Mouse (Mus musculus) frontal cortex, postnatal 14 days (tissue): ENCODE results near the gene Zbtb22.
A peak's percentile ranks its signal among the peaks of the same experiment; 100 is the strongest.
"Not testable (repeated sequence)": the region's sequence is repeated elsewhere in the genome, so short reads cannot be mapped to it uniquely, and the experiment has no call there.

ENCODE experiments used
- DNase-seq, 2 experiments: peaks; one replicate each; pipeline ENCODE4 v3.0.0; 2022; ENCODE audit warnings: low spot score in 2 of 2

The Zbtb22 gene

DNA sequence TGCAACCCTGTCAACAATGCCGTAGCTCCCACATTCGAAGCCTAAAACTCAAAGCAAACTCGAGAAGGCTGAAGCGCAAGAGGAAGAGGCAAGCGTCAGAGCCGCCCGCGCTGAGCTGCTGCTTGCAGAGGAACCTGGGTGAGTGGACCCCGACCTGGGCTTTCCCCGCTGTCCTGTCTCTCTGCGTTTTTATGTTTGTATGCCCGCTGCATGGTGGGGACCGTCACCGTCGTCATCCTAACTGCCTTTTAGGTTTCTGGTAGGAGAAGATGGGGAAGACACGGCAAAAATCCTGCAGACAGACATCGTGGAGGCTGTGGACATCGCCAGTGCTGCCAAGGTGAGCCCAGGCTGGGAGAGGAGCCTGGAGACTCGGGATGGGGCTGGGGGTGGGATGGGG lies 25.7 kb downstream of the Zbtb22 start:
- DNase-seq: no peak

- no peak for DNase-seq
Observed at GRCm38 (mm10) chr17:33943454-33943853, 27.8 kb downstream of the Zbtb22 start.

DNA sequence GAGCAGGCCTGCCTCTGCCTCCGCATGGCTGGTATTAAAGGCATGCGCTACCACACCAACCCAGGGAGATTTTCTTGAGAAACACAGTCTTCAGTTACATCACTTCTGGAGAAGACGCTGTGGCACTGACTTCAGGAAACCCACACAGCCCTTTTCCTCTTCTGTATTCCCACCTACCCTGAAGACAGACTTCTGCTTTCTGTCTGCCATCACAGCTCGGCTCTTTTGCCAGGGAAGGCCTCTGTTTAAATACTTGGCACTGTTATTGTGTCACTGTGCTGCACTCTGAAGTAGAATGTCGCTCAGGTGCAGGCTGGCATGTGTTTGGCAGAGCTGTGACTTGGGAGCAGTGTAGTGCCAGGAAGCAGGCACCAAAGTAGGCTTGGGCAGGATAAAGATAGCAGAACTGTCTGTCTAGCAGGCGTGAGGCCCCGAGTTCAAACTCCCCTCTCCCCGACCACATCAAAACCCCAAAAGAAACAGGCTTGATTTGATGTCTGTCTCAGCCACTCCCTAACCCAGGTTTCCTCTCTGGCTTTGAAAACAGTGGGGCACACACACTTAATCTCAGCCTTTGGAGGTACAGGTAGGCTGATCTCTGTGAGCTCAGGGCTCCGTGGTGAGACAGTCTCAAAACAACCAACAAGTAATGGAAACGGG lies 31.9 kb downstream of the Zbtb22 start:
- DNase-seq: no peak

DNA sequence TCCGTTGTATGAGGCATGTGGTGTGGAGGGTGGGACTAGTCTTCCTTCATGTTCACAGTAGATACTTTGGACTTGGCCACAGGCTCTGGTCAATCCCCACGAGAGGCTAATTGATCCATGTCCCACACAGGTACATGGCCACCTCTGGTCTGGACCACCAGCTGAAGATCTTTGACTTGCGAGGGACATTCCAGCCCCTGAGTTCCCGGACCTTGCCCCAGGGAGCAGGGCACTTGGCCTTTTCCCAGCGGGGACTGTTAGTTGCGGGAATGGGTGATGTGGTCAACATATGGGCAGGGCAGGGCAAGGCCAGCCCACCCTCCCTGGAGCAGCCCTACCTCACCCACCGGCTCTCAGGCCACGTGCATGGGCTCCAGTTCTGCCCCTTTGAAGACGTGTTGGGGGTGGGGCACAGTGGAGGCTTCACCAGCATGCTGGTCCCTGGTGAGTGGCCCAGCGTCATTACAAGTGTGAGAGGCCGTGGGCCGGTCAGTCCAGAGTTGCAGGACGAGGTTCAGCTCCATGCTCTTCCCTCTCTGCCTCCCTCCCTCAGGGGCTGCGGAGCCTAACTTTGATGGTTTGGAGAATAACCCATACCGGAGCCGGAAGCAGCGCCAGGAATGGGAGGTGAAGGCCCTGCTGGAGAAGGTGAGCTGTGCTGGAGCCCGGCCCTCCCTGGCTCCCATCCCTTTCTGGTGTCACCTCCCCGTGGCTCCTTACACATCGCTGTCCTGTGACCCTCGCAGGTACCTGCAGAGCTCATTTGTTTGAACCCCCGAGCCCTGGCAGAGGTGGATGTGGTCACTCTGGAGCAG lies 32.6 kb downstream of the Zbtb22 start:
- no peak for DNase-seq

DNA sequence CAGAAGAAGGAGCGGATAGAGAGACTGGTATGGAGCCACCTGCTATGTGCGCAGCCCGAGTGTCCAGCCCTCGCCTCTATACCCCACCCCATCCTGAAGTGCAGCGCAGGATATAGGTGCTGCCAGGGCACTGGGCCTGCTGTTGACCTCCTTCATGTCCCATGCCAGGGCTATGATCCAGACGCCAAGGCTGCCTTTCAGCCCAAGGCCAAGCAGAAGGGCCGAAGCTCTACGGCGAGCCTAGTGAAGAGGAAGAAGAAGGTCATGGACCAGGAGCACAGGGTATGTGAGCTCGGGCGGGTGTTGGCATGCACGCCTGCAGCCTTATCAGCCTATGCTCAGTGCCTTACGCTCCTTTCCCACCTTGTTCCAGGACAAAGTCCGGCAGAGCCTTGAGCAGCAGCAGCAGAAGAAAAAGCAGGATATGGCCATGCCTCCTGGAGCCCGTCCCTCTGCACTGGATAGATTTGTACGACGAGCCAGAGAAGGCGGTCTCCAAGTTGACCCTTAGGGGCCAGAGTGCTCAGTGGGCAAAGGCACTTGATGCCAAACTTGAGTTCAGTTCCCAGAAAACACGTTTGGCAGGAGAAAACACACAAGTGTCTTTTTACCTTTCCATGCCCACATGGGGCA lies 33.3 kb downstream of the Zbtb22 start:
- DNase-seq: no peak

- no peak for DNase-seq
Observed at GRCm38 (mm10) chr17:33950131-33950625, 34.5 kb downstream of the Zbtb22 start.

DNA sequence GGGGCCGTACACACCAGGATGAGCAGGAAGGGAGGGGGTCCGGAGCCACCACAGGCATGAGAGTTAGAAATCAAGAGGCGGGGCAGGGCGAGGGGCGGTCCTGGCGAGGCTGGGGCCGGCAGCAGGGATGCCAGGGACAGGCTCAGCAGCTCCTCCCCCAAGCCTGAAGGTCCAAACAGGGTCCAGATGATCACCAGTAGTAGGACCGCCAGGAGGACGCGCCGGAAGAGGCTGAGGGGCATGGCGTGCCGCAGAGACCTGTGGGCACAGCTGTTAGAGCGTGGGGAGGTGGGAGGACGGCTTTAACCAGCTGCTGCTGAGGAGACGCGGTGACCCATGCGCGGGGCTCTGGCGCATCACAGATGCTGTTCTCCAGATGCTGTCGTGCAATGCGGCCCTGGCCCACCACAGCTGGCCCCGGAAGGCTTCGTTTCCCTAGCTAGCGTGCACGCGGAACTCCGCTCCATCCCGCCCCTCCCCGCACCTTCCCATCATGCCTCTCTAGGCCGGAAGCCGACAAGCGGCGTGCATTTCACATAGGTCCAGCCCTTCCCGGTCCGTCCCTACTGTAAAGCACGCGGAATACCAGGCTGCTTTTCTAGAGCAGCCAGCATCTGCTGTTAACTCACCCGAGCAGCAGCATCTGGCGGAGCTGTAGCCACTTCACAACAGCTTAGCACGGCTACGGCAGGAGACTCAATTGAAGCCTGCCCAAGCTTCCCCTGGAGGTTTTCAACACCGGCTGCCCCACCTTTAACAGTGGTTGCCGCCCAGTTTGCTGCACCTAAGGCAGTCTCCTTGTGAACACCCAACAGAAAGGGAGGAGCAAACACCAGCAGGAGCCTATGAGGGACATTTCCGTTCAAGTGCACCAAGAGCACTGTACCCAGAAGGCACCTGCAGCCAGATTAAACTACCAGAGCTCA lies 35.6 kb downstream of the Zbtb22 start, which contains the start of gene B3galt4:
Gene B3galt4 (minus strand): TSS at position 468 of the 926 bp plus-strand sequence.
- peak; percentile 59 to 72 for DNase-seq

DNA sequence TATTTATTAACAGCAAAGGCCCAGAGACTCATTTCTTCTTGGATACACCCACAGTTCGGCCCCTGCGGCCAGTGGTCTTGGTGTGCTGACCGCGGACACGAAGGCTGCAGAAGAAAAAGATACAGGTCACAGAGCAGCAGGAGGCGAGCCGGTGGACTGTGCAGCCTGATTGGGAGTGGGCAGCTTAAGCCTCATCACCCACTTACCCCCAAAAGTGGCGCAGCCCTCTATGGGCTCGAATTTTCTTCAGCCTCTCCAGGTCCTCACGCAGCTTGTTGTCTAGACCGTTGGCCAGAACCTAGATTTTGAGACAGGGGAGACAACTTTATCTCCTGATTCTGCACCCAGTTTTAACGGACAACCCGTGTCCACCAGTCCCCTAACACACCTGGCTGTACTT lies 36.3 kb downstream of the Zbtb22 start:
- not testable (repeated sequence) for DNase-seq

DNA sequence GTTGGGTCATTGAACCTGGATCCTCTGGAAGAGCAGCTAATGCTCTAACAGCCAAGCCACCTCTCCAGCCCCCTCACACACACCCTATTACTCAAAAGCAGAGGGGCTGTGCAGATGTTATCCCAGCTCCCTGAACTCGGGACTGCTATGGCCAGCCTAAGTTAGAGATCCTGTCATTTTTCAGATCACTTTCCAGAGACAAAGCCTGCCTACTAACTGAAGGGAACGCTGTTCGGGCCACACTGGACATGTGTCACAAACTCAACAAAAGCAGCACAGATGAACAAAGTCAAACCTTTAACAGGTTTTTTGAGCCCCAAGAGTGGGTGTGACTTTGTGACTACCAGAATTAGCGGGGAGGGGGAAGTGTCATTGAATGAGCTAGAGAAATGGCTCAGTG lies 37.2 kb downstream of the Zbtb22 start:
- no peak for DNase-seq

- DNase-seq: no peak
Observed at GRCm38 (mm10) chr17:33953310-33953709, 37.6 kb downstream of the Zbtb22 start.

GRCm38 (mm10) chr17:33953961-33954565 lies 38.4 kb downstream of the Zbtb22 start:
- DNase-seq: no peak

- DNase-seq: peak in 1 of 2 experiments; percentile 50
Observed at GRCm38 (mm10) chr17:33954646-33955554, 39.2 kb downstream of the Zbtb22 start.

- peak; percentile 96 for DNase-seq
Observed at GRCm38 (mm10) chr17:33955555-33956214, 40.0 kb downstream of the Zbtb22 start, which contains the start of the genes Vps52 and Rps18. TSS of gene Vps52 (plus strand) at chr17:33955812. TSS of gene Rps18 (minus strand) at chr17:33956001.

GRCm38 (mm10) chr17:33956336-33956735 lies 40.6 kb downstream of the Zbtb22 start:
- no peak for DNase-seq

- no peak for DNase-seq
Observed at GRCm38 (mm10) chr17:33957493-33957892, 41.8 kb downstream of the Zbtb22 start.

DNA sequence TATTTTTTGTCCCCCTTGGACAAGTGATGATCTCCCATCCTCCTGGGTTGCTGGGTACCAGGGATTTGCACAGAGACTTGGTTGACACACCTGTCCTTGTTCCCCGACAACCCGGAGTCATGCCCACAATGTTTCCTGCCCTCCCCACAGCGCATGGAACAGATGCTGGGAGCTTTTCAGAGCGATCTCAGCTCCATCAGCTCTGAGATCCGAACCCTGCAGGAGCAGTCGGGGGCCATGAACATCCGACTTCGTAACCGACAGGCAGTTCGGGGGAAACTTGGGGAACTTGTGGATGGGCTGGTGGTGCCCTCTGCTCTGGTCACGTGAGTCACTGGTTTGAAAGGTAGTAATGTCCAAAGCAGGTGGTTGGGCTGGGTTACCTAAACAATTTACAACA lies 42.7 kb downstream of the Zbtb22 start:
- DNase-seq: no peak

DNA sequence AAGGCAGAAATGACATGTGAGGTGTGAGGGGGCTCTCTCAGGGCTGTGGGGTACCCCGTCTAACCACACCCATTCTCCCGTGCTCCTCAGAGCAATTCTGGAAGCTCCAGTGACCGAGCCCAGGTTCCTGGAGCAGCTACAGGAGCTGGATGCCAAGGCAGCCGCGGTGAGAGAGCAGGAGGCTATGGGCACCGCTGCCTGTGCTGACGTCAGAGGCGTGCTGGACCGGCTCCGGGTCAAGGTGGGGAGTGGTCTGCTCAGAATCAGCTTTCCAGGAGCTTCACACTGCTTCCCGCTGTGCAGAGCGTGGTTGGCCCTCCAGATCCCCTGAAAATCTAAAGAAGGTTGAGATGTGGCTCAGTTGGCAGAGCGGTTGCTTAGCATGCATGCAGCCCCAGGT lies 43.4 kb downstream of the Zbtb22 start:
- no peak for DNase-seq

DNA sequence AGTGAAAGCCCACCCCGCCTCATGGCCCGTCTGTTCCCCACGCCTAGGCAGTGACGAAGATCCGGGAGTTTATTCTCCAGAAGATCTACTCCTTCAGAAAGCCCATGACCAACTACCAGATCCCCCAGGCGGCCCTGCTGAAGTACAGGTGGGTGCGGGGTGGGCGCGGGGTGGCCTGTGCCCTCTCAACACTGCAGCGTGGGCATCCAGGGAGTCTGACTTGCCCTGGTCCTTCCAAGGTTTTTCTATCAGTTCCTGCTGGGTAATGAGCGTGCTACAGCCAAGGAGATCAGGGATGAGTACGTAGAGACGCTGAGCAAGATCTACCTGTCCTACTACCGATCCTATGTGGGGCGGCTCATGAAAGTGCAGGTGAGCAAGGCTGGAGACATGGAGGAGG lies 44.2 kb downstream of the Zbtb22 start:
- DNase-seq: no peak

DNA sequence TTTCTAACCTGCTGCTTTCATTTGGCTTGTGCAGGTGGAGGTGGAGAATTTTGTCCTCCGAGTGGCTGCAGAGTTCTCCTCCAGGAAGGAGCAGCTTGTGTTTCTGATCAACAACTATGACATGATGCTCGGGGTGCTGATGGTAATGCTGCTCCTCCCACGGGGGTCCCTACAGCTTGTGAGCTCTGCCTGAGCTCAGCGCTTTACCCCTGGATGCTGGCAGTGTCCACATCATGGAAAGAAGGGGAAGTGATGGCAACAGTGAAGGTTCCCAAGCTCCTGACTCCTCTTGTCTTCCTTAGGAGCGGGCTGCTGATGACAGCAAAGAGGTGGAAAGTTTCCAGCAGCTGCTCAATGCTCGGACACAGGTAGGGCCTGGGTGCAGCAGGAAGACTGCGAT lies 47.2 kb downstream of the Zbtb22 start:
- no peak for DNase-seq
